ENCODE assay signal across 8 mouse cellular contexts in genomic region chr3:157567566-157568132, GRCm38 (mm10). TPM values are rescaled to one million over a fixed set of nuclear protein-coding genes. Genes with fewer than 3 reads are reported as not detected.
A peak's percentile ranks its signal among the peaks of the same experiment; 100 is the strongest.
DNase-seq lines count a peak whose midpoint lies in the region; ATAC-seq and TF ChIP-seq lines count a peak whose summit lies in the region.

No protein-coding gene starts in this region.

- H3K4me3 ChIP-seq in bone marrow macrophage, adult 2 months (ENCODE audit: insufficient read depth, low read length): peak overlapping the region; percentile 76
- peak overlapping the region; percentile 45 for H3K4me3 ChIP-seq in forebrain, embryonic 14.5 days (ENCODE audit: low read depth, low read length)

- H3K4me1 ChIP-seq in bone marrow macrophage, adult 2 months (ENCODE audit: control insufficient read depth, insufficient read depth, low read length): peaks cover 13% of the 10 kb centered on the region
- H3K4me1 ChIP-seq in forebrain, embryonic 14.5 days (ENCODE audit: control insufficient read depth, insufficient read depth, low read length): peaks cover 4% of the 10 kb centered on the region

- H3K9ac ChIP-seq in forebrain, embryonic 14.5 days (ENCODE audit: low read length): 0 out of 2 replicates have a peak overlapping the region, but pooled peaks have one; percentile 40

- intact Hi-C loops in left cerebral cortex, postnatal 10 days (cut with DNase I): no loop called here

- ATAC-seq in forebrain, embryonic 14.5 days: 0 out of 2 replicates have a peak, but pooled peaks have one; percentile 15

- TF ChIP-seq POLR2A in bone marrow macrophage, adult 2 months (IDR thresholded peaks at IDR 0.05; ENCODE audit: borderline replicate concordance, low read depth, low read length): no peak

- peaks cover 27% of the 10 kb centered on the region for H3K27me3 ChIP-seq in forebrain, embryonic 14.5 days (replicated peaks; ENCODE audit: control insufficient read depth, insufficient read depth, low read length)

- no peaks in the 10 kb centered on the region for H3K36me3 ChIP-seq in forebrain, embryonic 14.5 days (ENCODE audit: control insufficient read depth, insufficient read depth, low read length)

- TF ChIP-seq CTCF in bone marrow macrophage, adult 2 months (IDR thresholded peaks at IDR 0.05; ENCODE audit: low read depth, low read length): no peak

- DNase-seq in left cerebral cortex, postnatal 10 days (ENCODE audit: extremely low spot score in 1 of 2, low spot score in 2 of 2): peak; percentile 5 to 25
- no peak for DNase-seq in left cerebral cortex, adult 11 months (ENCODE audit: low spot score)
- DNase-seq in forebrain, embryonic 14.5 days (ENCODE audit: low spot score): no peak
- DNase-seq in kidney, postnatal 14 days: peak; percentile 30
- DNase-seq in neural tube, embryonic 10.5 days (ENCODE audit: extremely low spot score, low spot score): peak; percentile 40
- no peak for DNase-seq in ovary, postnatal 10 days (ENCODE audit: low spot score)
- DNase-seq in right cerebral cortex, postnatal 36 days (ENCODE audit: low spot score in 2 of 2): no peak

- no peak overlapping the region for H3K27ac ChIP-seq in bone marrow macrophage, adult 2 months (ENCODE audit: insufficient read depth, low read depth, low read length)
- no peak overlapping the region for H3K27ac ChIP-seq in forebrain, embryonic 14.5 days (ENCODE audit: low read depth, low read length)

- H3K4me2 ChIP-seq in forebrain, embryonic 14.5 days (ENCODE audit: low read length): peak overlapping the region; percentile 79

- WGBS in forebrain, embryonic 14.5 days: 3% methylated on average over 34 of the region's 34 CpGs

- H3K9me3 ChIP-seq in forebrain, embryonic 14.5 days (replicated peaks; ENCODE audit: control insufficient read depth, low read length): no peaks in the 10 kb centered on the region

RNA-seq across cellular contexts. Expression of gene Ptger3, which starts 1.0 kb away (rescaled TPM):
- total RNA-seq in left cerebral cortex, postnatal 10 days (2021): 10 to 100 TPM; 13.2 to 16.8 TPM
- 9.0 and 9.2 TPM in 2 replicates for polyA plus RNA-seq in bone marrow macrophage, adult 2 months (2012; ENCODE audit: insufficient read depth, insufficient read length, missing spikeins)
- polyA plus RNA-seq in forebrain, embryonic 14.5 days (2014; fragmentation: Nextera tagmentation; extraction: Ambion mirVana): 1.8 and 3.1 TPM in 2 replicates

RNA-seq across cellular contexts. Expression of gene Zranb2, which starts 33.7 kb away (rescaled TPM):
- total RNA-seq in left cerebral cortex, postnatal 10 days (2021): 100 to 1,000 TPM; 148 to 150 TPM
- 63.7 and 64.7 TPM in 2 replicates for polyA plus RNA-seq in bone marrow macrophage, adult 2 months (2012; ENCODE audit: insufficient read depth, insufficient read length, missing spikeins)
- polyA plus RNA-seq in forebrain, embryonic 14.5 days (2014; fragmentation: Nextera tagmentation; extraction: Ambion mirVana): 105 and 121 TPM in 2 replicates

Comparison
In these comparisons a context has a peak if more than half of its experiments do, and no peak if none do; other contexts are left out.
1. DNase-seq: peak in left cerebral cortex, postnatal 10 days (2 of 2), kidney, postnatal 14 days (single experiment) and neural tube, embryonic 10.5 days (single experiment); none in left cerebral cortex, adult 11 months (single experiment), forebrain, embryonic 14.5 days (single experiment), ovary, postnatal 10 days (single experiment) and right cerebral cortex, postnatal 36 days (0 of 2).